Comparison of ENCODE assay signal across 24 mouse cellular contexts in the genomic region with DNA sequence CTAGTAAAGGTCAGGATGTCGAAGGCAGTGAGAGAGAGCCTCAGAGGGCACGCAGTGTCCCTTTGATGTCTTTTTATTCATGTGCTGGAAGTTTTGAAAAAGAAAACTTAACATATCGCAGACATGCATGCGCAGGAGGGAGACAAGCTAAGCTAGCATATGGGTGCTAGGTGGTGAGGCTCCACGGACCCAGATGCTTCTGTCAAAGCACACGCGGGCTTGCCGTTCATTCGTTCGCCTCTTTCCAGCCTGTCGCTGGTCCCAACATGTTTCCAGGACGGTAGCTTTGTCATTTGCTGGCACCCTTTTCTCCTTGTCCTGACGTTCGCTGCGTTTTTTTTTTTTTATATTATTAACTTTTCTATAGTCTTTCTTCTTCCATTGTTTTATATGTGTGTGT. TPM values are rescaled to one million over a fixed set of nuclear protein-coding genes. Genes with fewer than 3 reads are reported as not detected.
DNase-seq lines count a peak whose midpoint lies in the region; ATAC-seq and TF ChIP-seq lines count a peak whose summit lies in the region.
"Had no signal": no experiment of that assay in that cellular context is flagged by ENCODE, and none has a peak within 500 bp of the region (broad histone marks: within the 10 kb centered on the region; RNA-seq: fewer than 3 reads in every experiment).

No protein-coding gene starts in this region.

- H3K4me1 ChIP-seq in forebrain, postnatal 0 days (ENCODE audit: insufficient read depth) = no peaks in the 10 kb centered on the region
- no peaks in the 10 kb centered on the region for H3K4me1 ChIP-seq in forebrain, embryonic 12.5 days
- H3K4me1 ChIP-seq in hindbrain, embryonic 12.5 days = no peaks in the 10 kb centered on the region
- H3K4me1 ChIP-seq: forebrain, embryonic 10.5 days; heart, embryonic 10.5 days; heart, embryonic 13.5 days; hindbrain, embryonic 15.5 days had no signal

- WGBS in forebrain, postnatal 0 days = 72% methylated on average over 15 of the region's 15 CpGs
- 87% methylated on average over 15 of the region's 15 CpGs for WGBS in forebrain, embryonic 12.5 days
- 89% methylated on average over 15 of the region's 15 CpGs for WGBS in hindbrain, embryonic 12.5 days

- no peaks in the 10 kb centered on the region for H3K9me3 ChIP-seq in forebrain, postnatal 0 days (ENCODE audit: low read length)
- H3K9me3 ChIP-seq in forebrain, embryonic 12.5 days = no peaks in the 10 kb centered on the region
- H3K9me3 ChIP-seq in hindbrain, embryonic 12.5 days (replicated peaks) = no peaks in the 10 kb centered on the region
- H3K9me3 ChIP-seq: forebrain, embryonic 10.5 days; heart, embryonic 10.5 days; heart, embryonic 13.5 days; hindbrain, embryonic 15.5 days had no signal

- 0 out of 2 replicates have a peak, but pooled peaks have one; percentile 32 for ATAC-seq in forebrain, postnatal 0 days
- ATAC-seq in forebrain, embryonic 12.5 days (ENCODE audit: low FRiP score) = no peak
- no peak for ATAC-seq in hindbrain, embryonic 12.5 days (ENCODE audit: low FRiP score)
- ATAC-seq in megakaryocyte progenitor cell, adult 5-6 weeks (replicated peaks; ENCODE audit: poor library complexity) = no peak
- ATAC-seq: activated CD4-positive, CD25-positive, alpha-beta regulatory T cell, adult 4 months; forebrain, embryonic 14.5 days had no signal

- TF ChIP-seq CTCF in forebrain, postnatal 0 days (IDR thresholded peaks at IDR 0.05; ENCODE audit: low read depth) = no peak

- H3K27me3 ChIP-seq in forebrain, postnatal 0 days (ENCODE audit: insufficient read depth, low read length) = no peaks in the 10 kb centered on the region
- no peaks in the 10 kb centered on the region for H3K27me3 ChIP-seq in forebrain, embryonic 12.5 days
- H3K27me3 ChIP-seq in hindbrain, embryonic 12.5 days = no peaks in the 10 kb centered on the region
- H3K27me3 ChIP-seq: heart, embryonic 13.5 days; hindbrain, embryonic 15.5 days had no signal

- H3K4me2 ChIP-seq in forebrain, postnatal 0 days (ENCODE audit: low read depth) = no peak overlapping the region
- no peak overlapping the region for H3K4me2 ChIP-seq in forebrain, embryonic 12.5 days
- no peak overlapping the region for H3K4me2 ChIP-seq in hindbrain, embryonic 12.5 days (replicated peaks)
- H3K4me2 ChIP-seq: heart, embryonic 13.5 days; hindbrain, embryonic 15.5 days had no signal

- no peak overlapping the region for H3K4me3 ChIP-seq in forebrain, postnatal 0 days (ENCODE audit: low read depth, low read length)
- H3K4me3 ChIP-seq in forebrain, embryonic 12.5 days (replicated peaks) = no peak overlapping the region
- no peak overlapping the region for H3K4me3 ChIP-seq in hindbrain, embryonic 12.5 days
- H3K4me3 ChIP-seq: forebrain, embryonic 10.5 days; gastrocnemius, adult 2 months; heart, embryonic 10.5 days; heart, embryonic 13.5 days; hindbrain, embryonic 15.5 days had no signal

- no peak for DNase-seq in forebrain, postnatal 0 days
- DNase-seq in layer of hippocampus, adult 11-12 months (ENCODE audit: low spot score) = peak; percentile 8
- DNase-seq in layer of hippocampus, adult 8-10 months (ENCODE audit: low spot score in 2 of 2) = no peak
- peak; percentile 13 for DNase-seq in layer of hippocampus, adult 9-11 months
- DNase-seq in layer of hippocampus, adult 9-10 months (ENCODE audit: low spot score) = no peak
- DNase-seq: adrenal gland, adult 8-10 months; adrenal gland, postnatal 25 days; cerebellum, adult 18-20 months; cerebellum, adult 9-10 months; cerebellum, postnatal 14 days; gastrocnemius, adult 2 months; gastrocnemius, postnatal 14 days; heart, adult 18-20 months; heart, postnatal 14 days; heart, postnatal 4 days had no signal

- no peaks in the 10 kb centered on the region for H3K36me3 ChIP-seq in forebrain, postnatal 0 days (ENCODE audit: insufficient read depth)
- H3K36me3 ChIP-seq in forebrain, embryonic 12.5 days (replicated peaks) = no peaks in the 10 kb centered on the region
- H3K36me3 ChIP-seq in hindbrain, embryonic 12.5 days = no peaks in the 10 kb centered on the region
- H3K36me3 ChIP-seq: forebrain, embryonic 10.5 days; heart, embryonic 10.5 days; heart, embryonic 13.5 days; hindbrain, embryonic 15.5 days had no signal

- H3K27ac ChIP-seq in forebrain, postnatal 0 days (ENCODE audit: low read depth, low read length) = no peak overlapping the region
- H3K27ac ChIP-seq in forebrain, embryonic 12.5 days = no peak overlapping the region
- H3K27ac ChIP-seq in hindbrain, embryonic 12.5 days = no peak overlapping the region
- H3K27ac ChIP-seq: forebrain, embryonic 10.5 days; gastrocnemius, adult 2 months; heart, embryonic 10.5 days; heart, embryonic 13.5 days; hindbrain, embryonic 15.5 days had no signal

- H3K9ac ChIP-seq in forebrain, postnatal 0 days = no peak overlapping the region
- H3K9ac ChIP-seq in forebrain, embryonic 12.5 days = no peak overlapping the region
- no peak overlapping the region for H3K9ac ChIP-seq in hindbrain, embryonic 12.5 days
- H3K9ac ChIP-seq: heart, embryonic 13.5 days; hindbrain, embryonic 15.5 days had no signal

RNA-seq across cellular contexts. Expression of gene Papss2, which starts 47.4 kb away (rescaled TPM):
- 3.3 and 3.8 TPM in 2 replicates for total RNA-seq in forebrain, postnatal 0 days (2014; rRNA removed)
- polyA plus RNA-seq in forebrain, postnatal 0 days (2015; fragmentation: Nextera tagmentation; extraction: Ambion mirVana) = 0.86 and 1.2 TPM in 2 replicates
- 3.4 and 4.1 TPM in 2 replicates for polyA plus RNA-seq in forebrain, embryonic 12.5 days (2016; fragmentation: Nextera tagmentation; extraction: Ambion mirVana)
- total RNA-seq in layer of hippocampus, adult 8-10 months (2022) = 10 to 100 TPM; 12.3 to 14.8 (median 14.2) TPM
- 5.7 and 12.4 TPM in 2 replicates for polyA plus RNA-seq in hindbrain, embryonic 12.5 days (2016; fragmentation: Nextera tagmentation; extraction: Ambion mirVana)
- 48.6 and 61.3 TPM in 2 replicates for total RNA-seq in megakaryocyte progenitor cell, adult 5-6 weeks (2015)
- 24.0 and 24.2 TPM in 2 replicates for total RNA-seq in megakaryocyte progenitor cell, adult 5-6 weeks (2017)

Comparison
In these comparisons a context has a peak if more than half of its experiments do, and no peak if none do; other contexts are left out.
1. DNase-seq: peak in layer of hippocampus, adult 11-12 months (single experiment) and layer of hippocampus, adult 9-11 months (single experiment); none in forebrain, postnatal 0 days (single experiment), layer of hippocampus, adult 8-10 months (0 of 2) and layer of hippocampus, adult 9-10 months (single experiment).